Mouse (Mus musculus) thymus, adult 2 months (tissue): ENCODE data around the gene Mau2.

ENCODE experiments used
- CTCF ChIP-seq: fragments of 200-500 bp; IDR thresholded peaks from 2 replicates; pipeline ENCODE4 v1.5.1; 2012; ENCODE audit warnings: mild to moderate bottlenecking, control low read depth, low read length, moderate library complexity, borderline replicate concordance; ENCODE audit not compliant: control insufficient read depth, poor library complexity, insufficient read depth; ENCODE audit errors: extremely low read depth
- POLR2A ChIP-seq: fragments of 200-500 bp; IDR thresholded peaks from 2 replicates; pipeline ENCODE4 v1.6.1; 2012; ENCODE audit warnings: mild to moderate bottlenecking, low read length, control low read depth, moderate library complexity; ENCODE audit not compliant: control insufficient read depth, poor library complexity, insufficient read depth; ENCODE audit errors: extremely low read depth

DNA sequence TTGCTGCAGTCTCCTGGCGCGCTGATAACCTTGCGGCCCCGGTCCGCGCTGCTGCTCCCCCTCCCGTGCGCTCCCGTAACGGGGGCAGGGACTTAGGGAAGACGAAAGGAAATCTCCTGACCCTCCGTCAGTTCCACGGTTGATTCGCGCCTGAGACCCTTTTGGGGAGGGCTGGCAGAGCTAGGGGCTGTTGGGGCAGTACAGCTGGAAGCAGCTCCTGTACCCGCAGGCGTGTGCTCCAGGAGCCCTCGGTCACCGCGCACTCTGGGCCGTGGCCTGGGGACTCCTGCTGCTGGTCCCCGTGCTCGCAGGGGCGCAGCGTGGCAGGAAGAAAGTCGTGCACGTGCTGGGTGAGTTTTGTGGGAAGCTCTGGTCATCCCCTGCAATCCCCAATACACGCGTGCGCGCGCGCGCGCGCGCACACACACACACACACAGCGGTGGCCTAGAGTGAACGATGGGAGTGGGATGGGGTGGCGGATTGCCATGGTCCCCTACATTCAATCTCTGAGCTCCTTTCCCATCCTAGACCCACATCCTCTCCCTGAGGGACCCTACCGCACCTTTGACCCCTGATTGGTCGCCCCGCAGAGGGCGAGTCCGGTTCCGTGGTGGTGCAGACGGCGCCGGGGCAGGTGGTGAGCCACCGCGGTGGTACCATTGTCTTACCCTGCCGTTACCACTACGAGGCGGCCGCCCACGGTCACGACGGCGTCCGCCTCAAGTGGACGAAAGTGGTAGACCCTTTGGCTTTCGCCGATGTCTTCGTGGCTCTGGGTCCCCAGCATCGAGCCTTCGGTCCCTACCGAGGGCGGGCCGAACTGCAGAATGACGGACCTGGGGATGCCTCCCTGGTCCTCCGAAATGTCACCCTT, 41.9 kb upstream of the Mau2 start:
- TF ChIP-seq CTCF (no peak), POLR2A (no peak)
